Mouse (Mus musculus) forebrain, embryonic 13.5 days (tissue): ENCODE measurements at regions not wholly inside any gene's neighbourhood (a gene's known extent, or its start where the extent isn't known, plus 50 kb on each side); places are given as distances from the start of the nearest gene placed in this dataset.

Source experiments
- ATAC-seq: fragments of 200-750 bp; cut with Nextera tagmentation; 2 replicates; pipeline ENCODE4 v1.8.0; 2017
- H3K27ac ChIP-seq: fragments of 300-500 bp; sonication (generic); 2 replicates; pipeline ENCODE4 v1.5.1; 2015; ENCODE audit warnings: inconsistent platforms, mild to moderate bottlenecking, moderate library complexity
- H3K27me3 ChIP-seq: fragments of 300-500 bp; sonication (generic); 2 replicates; pipeline ENCODE4 v1.6.1; 2015; ENCODE audit warnings: mild to moderate bottlenecking, inconsistent platforms
- H3K36me3 ChIP-seq: fragments of 300-500 bp; sonication (generic); 2 replicates; pipeline ENCODE4 v1.6.1; 2015; ENCODE audit warnings: mild to moderate bottlenecking, inconsistent platforms; ENCODE audit not compliant: poor library complexity, severe bottlenecking
- H3K4me1 ChIP-seq: fragments of 300-500 bp; sonication (generic); 2 replicates; pipeline ENCODE4 v1.6.1; 2015; ENCODE audit warnings: inconsistent platforms
- H3K4me2 ChIP-seq: fragments of 300-500 bp; sonication (generic); 2 replicates; pipeline ENCODE4 v1.6.1; 2015; ENCODE audit warnings: inconsistent platforms, mild to moderate bottlenecking, moderate library complexity
- H3K4me3 ChIP-seq: fragments of 300-500 bp; sonication (generic); 2 replicates; pipeline ENCODE4 v1.5.1; 2015; ENCODE audit warnings: mild to moderate bottlenecking, inconsistent platforms
- H3K9ac ChIP-seq: fragments of 300-500 bp; sonication (generic); 2 replicates; pipeline ENCODE4 v1.6.1; 2015; ENCODE audit warnings: mild to moderate bottlenecking, inconsistent platforms
- H3K9me3 ChIP-seq: fragments of 300-500 bp; sonication (generic); replicated peaks from 2 replicates; pipeline ENCODE4 v1.6.1; 2016; ENCODE audit warnings: inconsistent platforms
- WGBS: fragments of 180-500 bp; shearing (Covaris S2); methylation state at CpG from one replicate; pipeline ENCODE4 v1.1.7; 2015; 5-methylcytosine and 5-hydroxymethylcytosine counted together

GRCm38 (mm10) chr7:83238091-83238490, 346.6 kb upstream of the Tmc3 start:
- Histone ChIP-seq H3K9me3 (no peaks in the 10 kb centered on the region), H3K36me3 (no peaks in the 10 kb centered on the region), H3K4me1 (no peaks in the 10 kb centered on the region), H3K9ac (no peak overlapping the region), H3K4me2 (no peak overlapping the region), H3K4me3 (no peak overlapping the region), H3K27me3 (no peaks in the 10 kb centered on the region), H3K27ac (no peak overlapping the region)
- peak; percentile 70; the same call in 1 of the 2 replicates for ATAC-seq

- Histone ChIP-seq H3K36me3 (no peaks in the 10 kb centered on the region), H3K27ac (no peak overlapping the region), H3K4me2 (no peak overlapping the region), H3K9ac (no peak overlapping the region), H3K27me3 (no peaks in the 10 kb centered on the region), H3K4me3 (no peak overlapping the region), H3K4me1 (no peaks in the 10 kb centered on the region), H3K9me3 (no peaks in the 10 kb centered on the region)
- WGBS = 60% methylated on average over 3 of the region's 3 CpGs
- ATAC-seq = no peak
Observed at GRCm38 (mm10) chr7:83242233-83242632, 342.5 kb upstream of the Tmc3 start.

GRCm38 (mm10) chr7:83245867-83246266, 338.9 kb upstream of the Tmc3 start:
- Histone ChIP-seq H3K9ac (no peak overlapping the region), H3K27ac (no peak overlapping the region), H3K4me1 (no peaks in the 10 kb centered on the region), H3K36me3 (no peaks in the 10 kb centered on the region), H3K9me3 (no peaks in the 10 kb centered on the region), H3K4me3 (no peak overlapping the region), H3K4me2 (no peak overlapping the region), H3K27me3 (no peaks in the 10 kb centered on the region)
- WGBS = 85% methylated on average over 2 of the region's 2 CpGs
- no peak for ATAC-seq

- H3K4me1 ChIP-seq = no peaks in the 10 kb centered on the region
- H3K9me3 ChIP-seq = no peaks in the 10 kb centered on the region
- H3K4me3 ChIP-seq = no peak overlapping the region
- H3K9ac ChIP-seq = no peak overlapping the region
- H3K4me2 ChIP-seq = no peak overlapping the region
- H3K27me3 ChIP-seq = no peaks in the 10 kb centered on the region
- H3K36me3 ChIP-seq = no peaks in the 10 kb centered on the region
- WGBS = 86% methylated on average over 8 of the region's 8 CpGs
- H3K27ac ChIP-seq = no peak overlapping the region
- peak; percentile 66; the same call in 1 of the 2 replicates for ATAC-seq
Observed at GRCm38 (mm10) chr7:83251995-83252563, 332.6 kb upstream of the Tmc3 start.

- ATAC-seq = no peak
- WGBS = 88% methylated on average over 9 of the region's 9 CpGs
- no peaks in the 10 kb centered on the region for H3K9me3 ChIP-seq
- H3K4me3 ChIP-seq = no peak overlapping the region
- H3K4me2 ChIP-seq = no peak overlapping the region
- H3K27me3 ChIP-seq = no peaks in the 10 kb centered on the region
- no peaks in the 10 kb centered on the region for H3K36me3 ChIP-seq
- no peak overlapping the region for H3K27ac ChIP-seq
- H3K9ac ChIP-seq = no peak overlapping the region
- H3K4me1 ChIP-seq = no peaks in the 10 kb centered on the region
Observed at GRCm38 (mm10) chr7:83253001-83253400, 331.7 kb upstream of the Tmc3 start.

GRCm38 (mm10) chr7:83253432-83253831, 331.3 kb upstream of the Tmc3 start:
- Histone ChIP-seq H3K4me1 (peaks cover 4% of the 10 kb centered on the region), H3K36me3 (no peaks in the 10 kb centered on the region), H3K27me3 (no peaks in the 10 kb centered on the region), H3K9me3 (no peaks in the 10 kb centered on the region), H3K9ac (no peak overlapping the region), H3K4me3 (no peak overlapping the region), H3K27ac (no peak overlapping the region), H3K4me2 (no peak overlapping the region)
- ATAC-seq = no peak
- WGBS = 92% methylated on average over 3 of the region's 3 CpGs

- Histone ChIP-seq H3K9ac (no peak overlapping the region), H3K4me2 (no peak overlapping the region), H3K36me3 (no peaks in the 10 kb centered on the region), H3K4me3 (no peak overlapping the region), H3K9me3 (no peaks in the 10 kb centered on the region), H3K4me1 (peaks cover 7% of the 10 kb centered on the region), H3K27ac (no peak overlapping the region), H3K27me3 (no peaks in the 10 kb centered on the region)
- WGBS = 91% methylated on average over 4 of the region's 4 CpGs
- no peak for ATAC-seq
Observed at GRCm38 (mm10) chr7:83254411-83254810, 330.3 kb upstream of the Tmc3 start.

- no peak for ATAC-seq
Observed at GRCm38 (mm10) chr7:83256236-83256784, 328.4 kb upstream of the Tmc3 start.

GRCm38 (mm10) chr7:83258363-83258916, 326.3 kb upstream of the Tmc3 start:
- Histone ChIP-seq H3K4me2 (no peak overlapping the region), H3K4me3 (no peak overlapping the region), H3K36me3 (no peaks in the 10 kb centered on the region), H3K4me1 (peaks cover 7% of the 10 kb centered on the region), H3K27me3 (no peaks in the 10 kb centered on the region), H3K9me3 (no peaks in the 10 kb centered on the region), H3K27ac (no peak overlapping the region), H3K9ac (no peak overlapping the region)
- 16% methylated on average over 2 of the region's 2 CpGs for WGBS
- peak; percentile 84 for ATAC-seq

More at GRCm38 (mm10) chr7:83256236-83256784, 328.4 kb upstream of the Tmc3 start:
- Histone ChIP-seq H3K9me3 (no peaks in the 10 kb centered on the region), H3K4me2 (no peak overlapping the region), H3K9ac (no peak overlapping the region), H3K4me3 (no peak overlapping the region), H3K27me3 (no peaks in the 10 kb centered on the region), H3K4me1 (peaks cover 7% of the 10 kb centered on the region), H3K27ac (no peak overlapping the region), H3K36me3 (no peaks in the 10 kb centered on the region)
- WGBS = 81% methylated on average over 6 of the region's 6 CpGs

GRCm38 (mm10) chr7:83261489-83261888, 323.2 kb upstream of the Tmc3 start:
- H3K4me3 ChIP-seq = no peak overlapping the region
- H3K36me3 ChIP-seq = no peaks in the 10 kb centered on the region
- no peak overlapping the region for H3K9ac ChIP-seq
- H3K4me1 ChIP-seq = peaks cover 7% of the 10 kb centered on the region
- no peak overlapping the region for H3K4me2 ChIP-seq
- no peaks in the 10 kb centered on the region for H3K9me3 ChIP-seq
- no peak overlapping the region for H3K27ac ChIP-seq
- no peaks in the 10 kb centered on the region for H3K27me3 ChIP-seq
- ATAC-seq = no peak

- no peaks in the 10 kb centered on the region for H3K9me3 ChIP-seq
- no peaks in the 10 kb centered on the region for H3K36me3 ChIP-seq
- H3K4me2 ChIP-seq = no peak overlapping the region
- peaks cover 6% of the 10 kb centered on the region; the same call in 1 of the 2 replicates for H3K4me1 ChIP-seq
- no peak overlapping the region for H3K27ac ChIP-seq
- 42% methylated on average over 5 of the region's 5 CpGs for WGBS
- ATAC-seq = no peak
- H3K4me3 ChIP-seq = no peak overlapping the region
- H3K27me3 ChIP-seq = no peaks in the 10 kb centered on the region
- no peak overlapping the region for H3K9ac ChIP-seq
Observed at GRCm38 (mm10) chr7:83289915-83290773, 294.6 kb upstream of the Tmc3 start.

- 69% methylated on average over 1 of the region's 1 CpGs for WGBS
Observed at GRCm38 (mm10) chr7:83307112-83307511, 277.6 kb upstream of the Tmc3 start.

More at GRCm38 (mm10) chr7:83307112-83307511, 277.6 kb upstream of the Tmc3 start:
- ATAC-seq = no peak
- no peak overlapping the region for H3K27ac ChIP-seq
- no peak overlapping the region for H3K4me2 ChIP-seq
- H3K4me3 ChIP-seq = no peak overlapping the region
- no peaks in the 10 kb centered on the region for H3K36me3 ChIP-seq
- H3K9me3 ChIP-seq = no peaks in the 10 kb centered on the region
- H3K9ac ChIP-seq = no peak overlapping the region
- no peaks in the 10 kb centered on the region for H3K27me3 ChIP-seq
- no peaks in the 10 kb centered on the region for H3K4me1 ChIP-seq
